Mouse (Mus musculus): Measurements from ENCODE around the gene Cdh20.

DNA sequence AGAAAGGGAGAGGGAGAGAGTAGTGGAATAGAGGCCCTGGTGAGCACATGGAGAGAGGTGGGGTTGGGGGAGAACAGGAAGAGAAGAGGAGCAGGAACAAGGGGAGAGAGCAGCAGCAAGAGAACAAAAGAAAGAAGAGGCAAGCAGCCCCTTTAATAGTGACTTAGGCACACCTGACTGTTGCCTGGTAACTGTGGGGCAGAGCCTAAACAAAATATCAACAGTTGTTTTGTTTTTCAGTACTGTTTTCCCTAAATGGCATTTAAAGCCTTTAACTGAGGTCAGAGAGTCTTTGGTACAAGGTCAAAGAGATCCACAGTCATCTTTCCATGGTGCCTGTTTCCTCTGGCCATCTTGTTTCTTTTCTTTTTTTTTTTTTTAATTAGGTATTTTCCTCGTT is 245.0 kb downstream of the Cdh20 start:
- TF ChIP-seq CTCF (conservative IDR thresholded peaks at IDR 0.05; ENCODE audit: insufficient read depth, insufficient read length, low read depth, low read length) (no peak), POLR2A (IDR thresholded peaks at IDR 0.05; ENCODE audit: low read depth, low read length) (no peak)

Measured in kidney, adult 2 months (tissue).